Mouse (Mus musculus): ENCODE results near the gene Thsd4.

Thsd4 gene

DNA sequence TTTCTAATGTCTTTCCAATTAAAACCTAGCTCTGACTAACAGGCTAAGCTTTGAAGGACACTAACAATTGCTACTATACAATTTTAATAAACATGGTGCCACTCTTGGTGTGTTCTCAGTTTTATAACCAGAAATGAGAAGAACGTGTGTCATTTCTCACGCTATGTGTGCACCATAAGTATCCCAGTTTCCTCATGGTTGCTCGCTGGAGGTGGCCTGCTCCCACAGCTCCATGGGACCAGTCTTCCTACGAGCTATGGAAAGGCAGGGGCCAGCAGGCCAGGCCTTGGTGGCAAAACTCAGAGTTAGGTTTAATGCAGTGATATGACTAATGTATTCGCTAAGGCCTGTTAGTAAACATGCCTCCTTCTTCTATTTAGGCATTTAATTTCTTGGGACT, 468.7 kb downstream of the Thsd4 start:
- DNase-seq = no peak

- DNase-seq = peak; percentile 17
These were observed 469.4 kb downstream of the Thsd4 start for GRCm38 (mm10) chr9:60052415-60052814.

- no peak for DNase-seq
These were observed 478.7 kb downstream of the Thsd4 start for GRCm38 (mm10) chr9:60043175-60043574.

GRCm38 (mm10) chr9:60034883-60035282, 487.0 kb downstream of the Thsd4 start:
- no peak for DNase-seq

GRCm38 (mm10) chr9:60027234-60027633, 494.6 kb downstream of the Thsd4 start:
- DNase-seq = no peak

DNA sequence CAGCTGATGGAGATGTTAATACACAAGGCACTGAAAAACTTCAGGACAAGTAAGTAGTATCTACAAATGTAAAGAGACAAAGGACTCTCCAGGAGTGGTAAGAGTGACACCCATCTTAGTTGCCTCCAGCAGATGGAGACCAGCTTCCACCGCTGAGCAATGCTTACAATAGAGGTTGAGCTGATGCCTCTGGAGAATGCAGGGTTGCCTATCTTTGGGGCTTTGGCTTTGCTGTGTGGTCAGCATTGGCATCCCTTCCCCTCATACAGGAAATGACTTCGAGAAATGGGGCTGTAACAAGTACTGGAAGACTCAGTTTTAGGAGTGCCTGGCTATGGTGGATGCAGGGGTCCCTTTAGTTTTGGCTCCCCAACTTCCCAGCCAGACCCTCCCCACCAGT, 495.1 kb downstream of the Thsd4 start:
- no peak for DNase-seq

DNA sequence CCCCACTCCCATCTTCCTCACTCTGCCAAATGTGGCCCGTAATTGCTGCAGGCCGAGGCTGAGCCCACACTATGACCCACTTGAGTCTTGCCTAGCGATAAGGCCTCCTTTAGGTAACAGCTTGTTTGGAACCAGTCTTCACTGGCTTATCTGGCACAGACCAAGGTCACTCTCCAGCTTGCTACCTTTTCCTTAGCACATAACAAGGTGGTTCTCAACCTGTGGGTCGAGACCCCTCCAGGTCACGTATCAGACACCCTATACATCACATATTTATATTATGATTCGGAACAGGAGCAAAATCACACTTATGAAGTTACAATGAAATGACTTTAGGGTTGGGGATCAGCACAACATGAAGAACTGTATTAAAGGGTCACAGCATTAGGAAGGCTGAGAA, 495.9 kb downstream of the Thsd4 start:
- DNase-seq = no peak

- DNase-seq = no peak
These were observed 496.9 kb downstream of the Thsd4 start for GRCm38 (mm10) chr9:60024971-60025370.

- no peak for DNase-seq
These were observed 497.3 kb downstream of the Thsd4 start for GRCm38 (mm10) chr9:60024545-60024944.

GRCm38 (mm10) chr9:60022331-60022730, 499.5 kb downstream of the Thsd4 start:
- no peak for DNase-seq

GRCm38 (mm10) chr9:60020444-60020843, 501.4 kb downstream of the Thsd4 start:
- DNase-seq = no peak

- no peak for DNase-seq
These were observed 511.6 kb downstream of the Thsd4 start for GRCm38 (mm10) chr9:60010285-60010684.

- DNase-seq = no peak
These were observed 512.9 kb downstream of the Thsd4 start for GRCm38 (mm10) chr9:60008936-60009335.

DNA sequence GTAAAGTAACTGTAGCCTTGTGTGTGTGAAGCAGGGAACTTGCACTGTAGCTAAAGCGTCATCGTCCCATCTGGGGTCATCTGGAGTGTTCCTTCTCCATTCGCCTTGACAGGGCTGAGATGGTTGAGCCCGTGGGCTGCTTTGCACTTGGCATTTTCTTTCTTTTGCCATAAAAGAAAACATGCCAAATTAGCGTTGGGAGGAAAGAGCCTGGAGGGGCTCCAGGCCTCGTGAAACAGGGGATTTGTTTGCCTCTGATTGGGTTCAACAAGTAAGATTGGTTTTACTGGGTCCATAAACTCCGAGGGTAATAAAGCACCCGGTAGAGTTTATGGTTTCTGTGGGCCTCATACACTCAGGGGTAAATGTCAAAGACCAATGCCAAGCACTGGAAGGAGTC, 519.5 kb downstream of the Thsd4 start:
- no peak for DNase-seq

GRCm38 (mm10) chr9:60001444-60001843, 520.4 kb downstream of the Thsd4 start:
- DNase-seq = no peak

DNA sequence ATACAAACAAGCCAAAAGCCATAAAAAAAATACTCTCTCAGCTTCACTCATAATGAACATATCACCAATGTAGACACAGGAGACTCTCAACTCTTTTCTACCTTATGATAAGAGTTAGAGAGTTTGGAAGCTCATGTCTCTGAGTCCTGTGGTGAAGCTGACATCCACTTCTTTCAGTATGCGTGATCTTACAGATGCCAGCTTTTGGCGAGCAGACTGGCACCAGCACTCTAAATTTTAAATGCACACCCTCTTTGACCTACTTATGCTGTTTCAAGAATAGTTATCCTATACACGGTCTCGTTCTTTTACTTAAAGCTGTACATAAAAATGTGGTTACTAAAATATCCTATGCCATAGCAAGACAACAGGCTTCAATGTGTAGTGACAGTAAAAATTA, 524.1 kb downstream of the Thsd4 start:
- DNase-seq = no peak

GRCm38 (mm10) chr9:59991407-59991806, 530.4 kb downstream of the Thsd4 start:
- DNase-seq = no peak

DNA sequence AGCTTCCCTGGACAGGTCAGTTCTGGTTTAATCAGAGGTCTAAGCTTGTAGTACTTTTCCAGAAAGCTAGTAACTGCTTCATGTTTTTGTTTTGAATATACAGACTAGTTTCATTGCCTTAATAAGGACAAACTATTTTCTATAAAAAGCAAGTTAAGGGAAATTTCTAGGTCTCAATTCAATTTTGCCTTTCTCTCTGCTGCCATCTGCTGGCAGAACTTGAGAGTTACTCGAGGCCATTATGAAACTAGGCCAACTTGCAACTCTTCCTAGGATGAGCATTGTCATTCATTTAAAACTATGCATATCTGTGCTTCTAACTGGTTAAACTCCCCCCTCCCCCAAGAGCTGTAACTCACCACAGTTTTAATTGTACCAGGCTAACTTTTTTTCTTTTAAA, 532.0 kb downstream of the Thsd4 start:
- DNase-seq = peak; percentile 72

DNA sequence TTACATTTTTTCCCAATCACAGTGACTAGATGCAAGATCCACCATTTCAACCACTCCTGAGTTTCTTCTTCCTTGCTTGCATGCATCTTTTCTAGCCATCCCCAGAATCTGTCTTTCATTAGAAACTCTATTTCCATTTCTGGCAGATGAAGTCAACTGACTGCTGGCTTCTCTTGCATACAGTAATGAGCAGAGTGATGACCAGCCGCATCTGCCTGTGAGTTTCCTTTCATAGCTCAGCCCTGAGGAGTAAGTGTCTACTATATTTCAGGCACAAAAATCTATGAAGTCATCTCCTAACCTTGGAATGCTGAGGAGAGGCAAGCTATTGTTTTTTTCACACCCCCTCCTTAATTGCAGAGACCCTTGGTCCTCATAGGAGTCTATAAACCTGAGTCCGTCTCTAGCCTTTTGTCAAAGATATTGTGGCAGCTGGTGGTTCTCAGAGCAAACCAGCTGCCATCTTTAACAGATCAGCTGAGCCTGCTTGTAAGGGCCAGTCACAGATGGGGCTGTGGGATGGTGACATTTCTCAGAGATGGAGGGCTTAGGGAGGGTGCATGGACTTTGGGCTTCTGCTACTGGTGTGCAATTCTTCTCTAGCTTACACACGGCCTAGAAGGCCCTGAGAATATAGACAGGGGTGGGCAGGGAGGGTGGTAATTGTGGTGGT, 535.8 kb downstream of the Thsd4 start:
- no peak for DNase-seq

GRCm38 (mm10) chr9:59981116-59981515, 540.7 kb downstream of the Thsd4 start:
- DNase-seq = no peak

DNA sequence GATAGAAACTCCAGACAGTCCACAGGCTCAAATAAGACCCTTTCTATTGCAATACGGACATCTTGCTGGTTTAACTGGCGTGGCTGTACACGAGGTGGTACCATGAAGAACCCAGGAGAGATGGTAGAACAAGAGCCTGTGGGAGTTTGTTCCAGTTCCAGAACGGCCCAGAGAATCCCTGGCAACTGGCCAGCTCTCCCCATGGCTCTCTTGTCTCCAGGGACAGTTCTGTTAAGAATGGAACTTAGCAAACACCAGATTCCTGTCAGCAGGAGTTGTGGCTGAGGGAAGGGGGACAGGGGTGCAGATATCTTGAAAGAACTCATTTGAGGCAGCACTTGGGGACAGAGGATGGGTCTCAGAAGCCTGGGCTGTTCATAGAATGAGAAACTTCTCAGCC, 550.6 kb downstream of the Thsd4 start:
- no peak for DNase-seq

GRCm38 (mm10) chr9:59969383-59969782, 552.5 kb downstream of the Thsd4 start:
- peak; percentile 76 for DNase-seq

GRCm38 (mm10) chr9:59965046-59965445, 556.8 kb downstream of the Thsd4 start:
- no peak for DNase-seq

GRCm38 (mm10) chr9:59964367-59964766, 557.5 kb downstream of the Thsd4 start:
- no peak for DNase-seq

GRCm38 (mm10) chr9:59961201-59961955, 560.5 kb downstream of the Thsd4 start:
- no peak for DNase-seq

All from right cerebral cortex, postnatal 14 days (tissue).